Mouse (Mus musculus) frontal cortex, postnatal 36 days (tissue): ENCODE results near the gene Mxd1.
A peak's percentile ranks its signal among the peaks of the same experiment; 100 is the strongest.

Experiments used
- DNase-seq, 2 experiments: peaks; one replicate each; pipeline ENCODE4 v3.0.0; 2022; ENCODE audit warnings: low spot score in 2 of 2

The Mxd1 gene

DNA sequence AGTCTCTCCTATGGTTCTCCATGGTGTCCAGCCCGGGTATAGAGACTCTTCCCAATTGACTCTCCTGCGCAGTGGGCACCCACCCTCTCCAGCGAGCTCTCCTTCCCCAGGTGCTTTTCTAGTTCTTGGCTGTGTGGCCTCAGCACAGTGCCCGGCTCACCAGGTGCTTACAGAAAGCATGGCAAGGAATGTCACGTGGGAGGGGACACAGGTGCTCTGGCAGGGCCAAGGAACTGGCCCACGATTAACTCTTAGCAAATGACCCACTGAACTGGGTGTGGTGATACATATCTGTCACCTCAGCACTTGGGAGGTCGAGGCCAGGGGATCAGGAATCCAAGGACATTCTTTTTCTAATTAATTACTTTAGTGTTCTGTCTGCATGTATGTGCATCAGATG is 22.8 kb downstream of the Mxd1 start:
- DNase-seq, result no peak

DNA sequence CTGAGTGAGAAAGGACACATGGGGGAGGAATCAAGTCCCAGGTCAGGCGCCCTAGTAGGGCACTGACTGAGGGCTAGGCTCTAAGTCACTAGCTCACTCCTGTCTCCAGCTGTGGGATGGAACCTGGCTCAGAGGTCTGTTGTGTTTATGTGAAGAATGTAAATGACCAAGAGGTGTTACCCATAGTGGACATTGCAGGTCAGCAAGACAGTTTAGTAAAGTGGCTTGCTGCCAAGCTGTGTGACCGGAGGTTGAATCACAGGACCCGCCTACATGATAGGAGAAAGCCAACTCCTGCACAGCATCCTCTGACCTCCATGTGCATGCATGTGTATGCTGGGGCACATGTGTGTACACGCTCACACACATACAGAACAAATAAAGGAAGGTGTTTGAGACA is 23.4 kb downstream of the Mxd1 start:
- no peak for DNase-seq

DNA sequence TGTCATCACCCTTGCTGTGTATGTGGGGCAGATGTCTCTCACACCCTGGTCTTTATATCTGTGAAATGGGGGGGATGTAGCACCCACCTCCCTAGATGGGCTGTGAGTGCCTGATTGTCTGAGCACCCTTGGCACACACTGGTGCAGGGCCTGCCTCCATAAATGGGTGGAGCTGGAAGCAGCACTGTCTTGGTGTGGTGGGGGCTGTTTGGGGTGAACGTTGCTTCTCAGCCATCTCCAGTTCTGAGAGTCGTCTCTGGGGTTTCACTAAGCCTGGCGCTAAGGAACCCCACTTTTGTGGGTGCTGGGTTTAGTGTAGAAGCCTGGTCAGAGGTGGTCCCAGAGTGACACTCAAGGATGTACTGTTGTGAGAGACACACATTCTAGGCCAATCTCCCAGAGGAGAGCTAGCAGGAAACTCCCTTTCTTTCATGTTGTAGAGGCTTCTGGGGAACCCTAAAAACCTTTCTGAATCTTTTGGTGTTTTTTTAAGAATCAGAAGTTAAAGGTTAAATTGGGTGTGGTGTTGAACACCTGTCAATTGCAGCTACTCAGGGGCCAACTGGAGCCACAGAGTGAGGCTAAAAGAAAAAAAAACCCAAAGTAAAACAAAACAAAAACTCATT is 24.1 kb downstream of the Mxd1 start:
- DNase-seq, result no peak

DNA sequence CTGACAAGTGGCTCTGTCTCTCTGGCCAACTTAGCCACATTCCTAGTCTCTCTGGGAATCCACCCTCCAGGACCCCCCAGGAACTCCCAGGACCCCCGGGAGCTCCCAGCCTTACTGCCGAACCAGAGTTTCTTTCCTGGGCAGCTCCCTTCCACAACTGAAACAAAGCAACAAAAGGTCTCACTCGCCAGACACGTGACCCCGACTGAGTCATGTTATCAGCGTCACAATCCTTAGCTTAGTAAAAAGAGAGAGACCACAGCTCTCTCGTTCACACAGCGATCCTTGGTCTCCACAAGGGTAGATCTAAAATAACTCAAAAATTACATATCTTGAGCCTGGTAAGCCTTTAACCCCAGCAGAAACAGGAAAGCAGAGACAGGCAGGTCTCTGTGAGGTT is 27.2 kb downstream of the Mxd1 start:
- DNase-seq, result no peak

DNA sequence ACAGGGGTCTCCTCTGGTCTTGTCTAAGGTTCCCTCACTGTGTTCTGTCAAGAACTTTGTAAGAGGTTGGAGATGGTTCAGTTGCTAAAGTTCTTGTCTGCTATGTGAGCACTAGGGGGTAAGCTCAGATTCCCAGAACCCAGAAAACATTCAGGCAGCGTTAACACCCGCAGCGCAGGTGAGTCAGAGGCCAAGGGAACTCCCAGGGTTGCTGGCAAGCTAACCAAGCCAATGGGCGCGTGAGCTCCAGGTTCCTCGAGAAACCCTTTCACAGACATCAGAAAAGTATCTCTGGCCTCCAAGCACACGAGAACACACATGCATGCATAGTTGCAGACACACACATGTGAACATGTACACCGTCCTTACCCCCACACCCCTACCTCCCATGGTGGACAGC is 28.2 kb downstream of the Mxd1 start:
- no peak for DNase-seq

DNA sequence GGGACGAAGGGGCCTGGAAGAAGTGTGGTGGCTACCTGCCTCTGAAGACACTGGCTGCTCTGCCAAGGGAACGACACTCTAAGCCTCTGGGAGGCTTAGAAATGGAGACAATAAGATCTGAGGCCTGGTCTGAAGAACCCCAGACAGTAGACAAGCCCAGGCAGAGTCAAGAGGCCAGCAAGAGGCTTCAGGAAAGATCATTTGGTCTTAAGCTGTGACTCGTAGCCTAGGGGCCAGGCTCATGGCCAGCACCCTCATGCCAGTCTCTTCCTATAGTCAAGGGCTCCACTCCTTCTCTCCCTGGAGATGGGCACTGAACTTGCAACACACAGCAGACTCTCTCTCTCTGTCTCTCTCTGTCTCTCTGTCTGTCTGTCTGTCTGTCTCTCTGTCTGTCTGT is 28.8 kb downstream of the Mxd1 start:
- no peak for DNase-seq

DNA sequence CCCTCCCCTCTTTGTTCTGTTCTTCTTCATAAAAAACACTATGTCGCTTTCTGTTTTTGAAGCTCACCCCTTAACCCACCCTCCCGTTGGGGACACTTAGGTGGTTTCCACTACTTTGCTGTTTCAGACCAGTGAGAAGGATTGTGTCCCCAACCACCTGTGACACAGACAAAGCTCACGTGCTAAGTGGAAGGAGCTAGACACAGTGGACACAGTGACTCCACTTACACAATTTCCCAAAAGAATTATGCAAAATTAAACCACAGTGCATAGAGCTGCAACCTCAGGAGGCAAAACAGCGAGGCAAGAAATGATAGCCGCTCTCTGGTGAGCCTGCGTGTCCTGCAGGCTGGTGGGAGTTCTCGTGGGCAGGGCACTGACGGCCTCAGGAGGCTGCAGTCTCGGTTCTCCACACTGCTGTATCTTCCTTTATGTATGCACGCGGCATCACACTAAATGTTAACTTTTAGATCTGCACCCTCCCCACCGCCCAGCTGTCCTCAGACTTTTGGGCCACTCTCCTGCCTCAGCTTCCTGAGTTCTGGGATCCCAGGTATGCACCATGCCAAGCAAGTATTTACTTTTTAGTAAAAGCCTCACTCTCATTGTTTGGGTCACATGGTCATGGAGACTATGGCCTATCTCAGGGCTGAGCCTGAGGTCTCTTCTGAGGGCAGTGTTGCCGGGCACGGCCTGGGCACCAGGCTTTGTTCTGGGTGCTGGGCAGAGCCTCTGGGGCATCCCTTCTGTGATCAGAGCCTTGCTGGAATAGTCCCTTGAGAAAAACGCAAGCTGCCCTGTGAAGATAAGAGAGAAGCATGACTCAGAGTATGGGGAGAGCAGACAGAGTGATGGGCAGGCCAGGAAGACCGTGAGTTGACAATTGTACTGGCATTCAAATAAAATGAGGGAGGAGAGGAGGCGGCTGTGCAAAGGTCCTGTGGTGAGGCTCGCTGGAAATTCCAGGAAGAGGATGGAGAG is 29.5 kb downstream of the Mxd1 start:
- no peak for DNase-seq

DNA sequence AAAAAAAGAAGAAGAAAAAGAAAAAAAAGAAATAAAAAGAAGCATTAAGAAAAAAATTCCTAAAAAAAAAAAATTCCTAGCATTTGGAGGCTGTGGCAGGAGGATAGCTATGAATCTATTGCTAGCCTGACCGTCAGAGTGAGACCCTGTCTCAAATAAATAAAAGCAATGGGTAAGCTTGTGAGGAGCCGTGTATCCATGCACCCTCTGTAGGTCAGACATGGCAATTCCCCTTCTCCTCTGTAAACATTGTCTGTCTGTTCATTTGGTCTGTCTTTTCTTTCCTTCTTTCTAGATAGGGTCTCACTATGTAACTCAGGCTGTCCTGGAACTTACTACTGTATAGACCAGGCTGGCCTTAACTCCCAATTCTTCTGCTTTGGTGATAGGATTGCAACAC is 30.5 kb downstream of the Mxd1 start:
- DNase-seq, result no peak

DNA sequence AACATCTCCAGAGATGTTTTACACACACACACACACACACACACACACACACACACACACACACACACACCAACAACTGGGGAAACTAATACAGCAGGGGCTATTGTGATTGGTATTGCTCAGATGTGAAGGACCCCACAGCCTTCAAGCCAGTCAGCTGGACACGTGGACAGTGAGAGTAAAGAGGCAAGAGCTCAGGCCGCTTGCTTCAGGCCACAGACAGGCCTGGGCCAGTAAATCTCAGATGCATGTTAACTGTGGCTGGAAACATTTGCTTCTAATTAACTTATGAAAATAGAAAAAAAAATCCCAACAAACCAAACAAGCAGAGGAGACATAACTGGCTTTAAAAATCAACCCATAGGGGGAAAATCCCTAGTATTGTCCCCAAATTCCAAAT is 31.1 kb downstream of the Mxd1 start:
- no peak for DNase-seq

DNA sequence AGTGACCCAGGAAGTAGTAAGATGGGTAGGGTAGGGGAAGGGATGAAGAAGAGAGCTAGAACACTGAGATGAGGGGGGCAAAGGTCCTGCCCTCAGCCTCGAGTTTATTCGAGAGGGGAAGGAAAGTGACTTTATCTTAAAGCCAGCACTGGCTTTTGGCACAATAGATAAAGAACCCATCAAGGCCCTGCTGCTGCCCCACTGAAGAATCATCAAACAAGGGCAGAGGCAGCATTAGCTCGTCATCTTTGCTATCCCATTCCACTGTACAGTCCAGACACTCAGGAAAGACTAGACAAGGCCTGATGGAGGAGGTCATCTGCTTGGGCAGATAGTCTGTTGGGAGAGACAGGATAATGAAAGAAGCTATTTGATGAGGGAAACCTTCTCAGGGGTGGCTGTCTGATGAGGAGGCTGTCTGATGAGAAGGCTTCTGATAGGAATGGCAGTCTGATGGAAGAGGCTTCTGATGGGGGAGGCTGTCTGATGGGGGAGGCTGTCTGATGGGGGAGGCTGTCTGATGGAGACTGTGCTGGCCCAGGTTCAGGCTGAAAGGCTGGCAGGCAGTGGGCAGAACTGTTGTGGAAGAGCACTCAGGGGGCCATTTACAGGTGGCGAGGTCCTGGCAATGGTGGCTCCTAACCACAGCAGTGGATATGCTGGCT is 31.7 kb downstream of the Mxd1 start:
- no peak for DNase-seq

DNA sequence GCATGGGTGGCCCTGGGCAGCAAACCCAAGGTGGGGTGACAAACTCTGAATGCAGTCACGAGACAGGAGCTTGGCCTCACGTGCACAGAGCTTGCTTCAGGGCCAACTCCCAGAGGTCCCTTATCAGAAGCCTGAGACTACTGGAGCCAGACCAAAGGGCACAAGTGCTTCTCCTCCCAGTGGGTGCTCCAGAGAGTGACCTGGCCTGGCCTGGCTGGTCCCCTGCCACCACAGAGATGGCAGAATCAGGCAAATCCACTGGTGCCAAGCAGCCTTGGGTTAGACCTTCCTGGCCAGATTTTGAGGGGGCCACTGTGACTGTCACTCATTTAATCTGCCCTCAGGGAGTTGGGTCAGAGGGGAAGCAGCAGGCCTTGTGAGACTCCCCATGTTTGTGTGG is 32.5 kb downstream of the Mxd1 start:
- no peak for DNase-seq

DNA sequence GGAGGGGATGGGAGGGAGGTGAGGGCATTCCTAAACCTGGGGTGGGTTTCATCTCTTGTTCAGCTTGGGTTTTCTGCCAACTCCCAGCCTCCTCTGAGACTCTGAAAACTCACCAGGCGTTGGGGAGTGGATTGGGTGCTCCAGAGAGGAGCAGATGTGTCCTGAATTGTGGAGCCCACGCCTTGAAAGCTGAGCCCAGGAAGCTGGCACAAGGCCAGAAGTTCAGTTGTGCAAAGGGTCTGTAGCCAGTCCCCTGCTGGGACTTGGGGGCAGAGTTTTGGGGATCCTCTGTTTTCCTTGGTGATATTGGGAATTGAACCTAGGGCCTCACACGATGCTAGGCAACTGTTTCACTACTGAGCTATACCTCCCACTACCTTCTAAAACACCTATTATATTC is 38.8 kb downstream of the Mxd1 start:
- DNase-seq, result no peak

DNA sequence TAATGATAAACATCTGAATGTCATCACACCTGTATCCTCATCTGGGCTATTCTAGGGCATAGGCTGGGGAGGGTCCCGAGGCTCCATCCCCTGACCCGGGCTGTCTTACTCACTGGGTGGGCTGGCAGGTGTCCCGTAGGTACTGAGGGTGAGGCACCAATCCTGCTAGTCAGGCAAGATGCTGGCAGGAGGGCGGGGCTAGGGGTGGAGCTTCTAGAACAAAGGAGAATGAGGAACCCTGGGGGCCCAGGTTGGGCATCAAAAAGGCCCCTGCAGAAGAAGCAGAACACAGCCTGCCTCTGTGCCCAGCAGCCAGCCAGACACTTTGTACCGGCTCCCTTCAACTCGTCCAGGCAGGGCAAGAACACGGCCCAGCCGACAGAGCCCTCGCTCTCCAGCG is 41.0 kb downstream of the Mxd1 start, which contains the start of gene Asprv1:
Asprv1 (plus strand) TSS at position 219 of the 400 bp plus-strand sequence.
- DNase-seq, result no peak

DNA sequence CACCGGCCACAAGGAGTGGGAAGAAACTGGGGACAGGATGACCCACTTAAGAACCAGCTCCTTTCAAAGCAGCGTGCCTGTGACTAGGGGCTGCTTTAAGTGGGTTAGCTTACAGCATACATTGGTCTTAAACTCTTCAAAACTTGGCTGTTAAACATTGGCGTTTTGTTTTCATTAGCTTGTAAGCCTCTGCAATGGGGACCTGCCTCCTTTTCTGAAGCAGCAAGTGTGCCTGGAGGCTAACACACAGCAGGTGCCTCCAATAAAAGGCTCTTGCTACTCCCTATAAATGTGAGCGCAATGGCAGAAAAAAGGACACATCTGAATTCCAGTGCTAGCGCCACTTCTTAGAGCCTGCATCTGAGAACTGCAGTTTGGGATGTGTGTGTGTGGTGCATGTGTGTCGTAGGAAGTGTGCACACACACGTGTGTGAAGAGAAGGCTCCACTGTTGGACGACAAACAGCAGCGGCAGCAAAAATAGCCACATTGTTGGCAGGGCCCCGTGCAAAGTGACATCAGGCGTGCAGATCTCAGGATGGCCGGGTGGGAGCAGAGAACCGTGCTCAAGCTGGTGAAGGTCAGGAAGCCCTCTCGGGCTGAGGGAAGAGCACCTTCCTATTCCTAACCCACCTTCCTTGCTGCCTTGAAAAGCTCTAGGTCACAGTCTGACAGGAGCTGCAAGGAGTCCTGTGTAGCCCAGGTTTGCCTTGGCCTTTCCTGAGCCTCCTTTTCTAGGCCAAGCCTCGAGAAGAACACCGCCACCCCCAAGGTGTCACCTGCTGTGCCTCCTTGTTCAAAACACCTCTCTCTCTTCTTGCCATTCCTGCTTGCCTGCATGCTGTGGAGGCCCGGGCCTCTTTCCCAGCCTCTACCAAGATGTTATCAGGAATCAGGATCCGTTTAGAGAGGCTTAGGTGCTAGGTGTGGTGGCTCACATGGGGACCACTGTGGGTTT is 44.6 kb downstream of the Mxd1 start:
- DNase-seq, result peak in 1 of 2 experiments; percentile 57

DNA sequence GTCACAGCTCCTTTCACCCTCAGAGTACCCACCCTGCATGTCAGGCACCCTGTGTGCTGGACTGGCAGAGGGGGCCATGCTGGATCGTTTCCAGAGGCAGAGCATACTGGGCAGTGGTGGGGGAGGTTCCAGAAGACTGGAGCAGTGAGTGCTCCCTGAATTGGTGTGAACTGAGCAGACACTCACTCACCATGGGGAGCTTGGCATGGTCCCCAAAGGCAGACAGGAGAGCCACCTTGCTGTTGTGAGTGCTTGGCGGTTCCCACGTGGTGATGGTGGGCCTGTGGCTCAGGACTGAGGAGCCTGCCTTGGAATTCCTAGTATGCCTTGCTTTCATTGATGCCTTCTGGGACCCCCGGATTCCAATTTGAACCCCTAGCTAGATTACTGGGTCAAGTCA is 45.8 kb downstream of the Mxd1 start:
- DNase-seq, result no peak

DNA sequence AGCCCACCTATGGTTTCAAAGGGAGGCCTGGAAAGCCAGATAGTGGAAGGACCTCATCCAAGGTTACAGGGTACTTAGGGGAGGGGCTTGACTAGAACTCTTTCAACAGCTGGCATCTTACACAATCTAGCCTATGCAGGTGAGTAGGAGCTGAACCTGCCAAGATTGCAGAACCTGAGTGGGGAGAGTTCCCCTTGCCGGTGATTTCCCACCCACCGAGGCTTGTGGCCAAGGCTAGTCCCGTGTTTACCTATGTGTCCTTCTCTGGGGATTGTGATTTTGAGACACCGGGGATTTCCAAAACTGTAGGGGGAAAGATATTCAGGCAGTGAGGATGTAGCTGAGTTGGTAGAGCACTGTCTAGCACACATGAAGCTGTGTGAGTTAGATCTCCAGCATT is 53.7 kb downstream of the Mxd1 start:
- DNase-seq, result no peak

DNA sequence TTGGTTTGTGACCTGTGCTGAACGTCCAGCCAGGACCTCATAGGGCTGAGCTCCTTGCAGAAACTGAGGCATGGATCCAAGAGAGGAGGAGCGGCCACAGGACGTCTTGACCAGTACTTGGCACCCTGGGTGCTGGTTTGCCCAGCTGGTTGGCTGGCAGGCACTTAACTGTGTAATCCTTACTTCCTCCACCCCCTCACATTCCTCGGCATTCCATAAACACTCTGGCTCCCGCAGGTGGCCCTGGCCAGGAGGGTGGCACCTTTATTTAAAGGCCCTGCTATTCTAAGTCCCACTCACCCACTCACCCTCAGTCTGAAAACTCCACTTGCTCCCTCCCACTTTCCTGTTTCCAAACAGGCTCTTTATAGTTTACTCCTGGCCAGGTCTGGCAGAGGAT is 58.2 kb downstream of the Mxd1 start:
- DNase-seq, result peak in 1 of 2 experiments; percentile 25

DNA sequence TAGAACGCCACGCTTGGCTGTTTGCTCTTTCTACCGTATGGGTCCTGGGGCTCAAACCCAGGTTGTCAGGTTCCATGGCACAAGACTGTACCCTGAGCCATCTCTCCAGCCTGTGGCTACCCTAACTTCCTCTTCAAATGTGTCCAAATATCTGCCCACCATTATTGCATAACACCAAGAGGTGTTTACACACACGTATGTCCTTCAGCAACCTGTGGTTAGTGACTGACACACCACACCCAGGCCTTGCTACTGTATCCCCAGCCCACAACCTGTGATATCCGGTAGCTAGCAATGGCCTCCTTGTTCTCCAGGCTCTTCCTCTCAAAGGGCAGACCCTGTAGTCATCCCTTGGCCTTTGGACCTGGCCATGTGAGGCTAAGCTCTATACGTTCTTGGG is 59.7 kb downstream of the Mxd1 start:
- DNase-seq, result no peak

DNA sequence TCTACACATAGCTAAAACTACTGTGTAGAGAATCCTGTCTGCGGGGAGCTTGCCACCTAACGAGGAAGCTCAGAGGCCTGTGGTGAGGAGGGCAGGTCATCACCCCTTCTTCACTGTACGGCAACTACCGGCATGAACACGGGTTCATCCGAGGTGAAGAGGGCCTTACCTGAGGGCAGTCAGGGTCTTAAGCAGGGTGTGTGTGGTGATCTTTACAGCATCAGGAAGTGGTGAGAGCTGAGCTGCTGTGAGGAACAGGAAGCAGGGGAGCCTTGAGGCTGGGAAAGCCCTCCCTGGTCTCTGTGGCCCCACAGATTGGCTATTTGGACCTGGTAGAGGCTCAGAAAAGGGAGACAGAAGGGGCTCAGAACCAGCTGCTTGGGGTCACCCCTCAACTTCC is 61.5 kb downstream of the Mxd1 start:
- no peak for DNase-seq

DNA sequence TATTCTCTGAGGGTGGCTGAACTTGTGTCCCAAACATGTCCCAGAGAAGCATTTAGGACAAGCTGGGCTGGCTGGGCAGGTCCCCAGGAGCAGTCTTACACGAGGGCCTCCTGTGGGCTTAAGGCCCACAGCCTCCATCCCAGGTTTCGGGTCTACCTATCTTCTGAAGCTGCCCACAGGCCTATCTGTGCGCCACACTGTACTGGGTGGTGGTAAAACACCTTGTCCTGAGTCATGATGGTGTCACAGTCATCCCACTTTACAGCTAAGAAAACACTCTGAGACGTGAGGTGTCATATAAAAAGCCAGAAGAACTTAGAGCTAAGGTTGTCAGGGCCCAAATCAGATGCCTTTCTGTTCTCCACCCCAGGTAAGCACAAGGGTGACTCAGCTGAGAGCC is 62.7 kb downstream of the Mxd1 start:
- DNase-seq, result no peak

DNA sequence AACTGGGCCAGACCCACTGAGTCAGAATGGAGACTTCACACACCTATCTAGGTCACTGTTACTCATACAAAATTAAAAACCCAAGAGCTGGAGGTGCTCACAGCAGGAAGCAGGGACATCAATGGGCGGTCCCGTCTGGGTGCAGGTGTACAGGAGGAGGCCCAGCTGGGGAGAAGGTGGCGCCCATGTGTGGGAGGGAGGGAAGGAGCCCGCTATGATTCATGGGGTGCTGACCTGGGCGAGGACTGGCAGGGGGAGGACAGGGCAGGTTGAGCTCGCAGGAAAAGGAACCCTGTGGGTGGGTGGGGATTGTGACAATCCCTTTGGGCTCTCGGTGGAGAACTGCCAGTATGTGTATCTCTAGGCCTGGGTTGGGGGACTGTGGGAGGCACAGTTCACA is 63.7 kb downstream of the Mxd1 start:
- DNase-seq, result no peak
